Comparison of ENCODE assay signal across 18 mouse cellular contexts in the genomic region with DNA sequence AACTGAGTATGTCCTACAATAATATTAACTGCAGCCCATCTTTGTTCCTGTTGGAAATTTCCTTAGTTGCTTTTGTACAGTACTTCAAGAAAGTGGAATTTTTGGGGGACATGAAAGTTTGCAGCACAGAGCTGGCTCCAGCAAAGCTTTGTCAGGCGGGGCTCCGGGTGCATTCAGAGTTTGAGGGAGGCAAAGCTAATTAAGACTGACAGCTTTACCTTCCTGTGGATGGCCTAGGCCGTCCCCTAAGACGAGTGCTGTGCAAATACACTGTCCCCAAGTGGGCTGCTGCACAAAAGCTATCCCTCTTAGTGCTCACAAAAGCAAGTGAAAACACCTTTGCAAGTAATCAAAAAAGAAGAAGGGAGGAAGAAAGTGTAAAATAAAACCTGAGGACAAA.
"Had no signal": no experiment of that assay in that cellular context is flagged by ENCODE, and none has a peak within 500 bp of the region (broad histone marks: within the 10 kb centered on the region; RNA-seq: fewer than 3 reads in every experiment).

No protein-coding gene starts in this region.

- H3K4me2 ChIP-seq: lung, embryonic 14.5 days; midbrain, embryonic 12.5 days; neural tube, embryonic 13.5 days; neural tube, embryonic 15.5 days had no signal

- H3K4me3 ChIP-seq: midbrain, embryonic 10.5 days; midbrain, embryonic 12.5 days; myocyte; neural tube, embryonic 13.5 days; neural tube, embryonic 15.5 days had no signal

- H3K27me3 ChIP-seq: neural tube, embryonic 13.5 days; neural tube, embryonic 15.5 days had no signal

- ATAC-seq: midbrain, embryonic 16.5 days had no signal

- H3K27ac ChIP-seq: midbrain, embryonic 10.5 days; midbrain, embryonic 12.5 days; neural tube, embryonic 13.5 days; neural tube, embryonic 15.5 days had no signal

- H3K9me3 ChIP-seq: midbrain, embryonic 10.5 days; midbrain, embryonic 12.5 days; neural tube, embryonic 13.5 days; neural tube, embryonic 15.5 days had no signal

- H3K4me1 ChIP-seq: neural tube, embryonic 13.5 days; neural tube, embryonic 15.5 days had no signal

- H3K9ac ChIP-seq: lung, embryonic 14.5 days; midbrain, embryonic 12.5 days; neural tube, embryonic 13.5 days; neural tube, embryonic 15.5 days had no signal

- DNase-seq: lung, adult 18-20 months; lung, embryonic 14.5 days; lung, postnatal 10 days; lung, postnatal 4 days; midbrain, embryonic 14.5 days; right cerebral cortex, adult 18-20 months; right cerebral cortex, postnatal 25 days; right cerebral cortex, postnatal 4 days; spleen, adult 18-20 months; thymus, adult 18-20 months; thymus, postnatal 25 days; thymus, postnatal 4 days had no signal

- H3K36me3 ChIP-seq: midbrain, embryonic 10.5 days; midbrain, embryonic 12.5 days; neural tube, embryonic 13.5 days; neural tube, embryonic 15.5 days had no signal
